Mouse (Mus musculus): ENCODE results near the gene Idh3b. TPM values are rescaled to one million over a fixed set of nuclear protein-coding genes. Genes with fewer than 3 reads are reported as not detected.

Idh3b gene
- polyA plus RNA-seq, 1 experiment from 2014 or later, result 101 TPM

DNA sequence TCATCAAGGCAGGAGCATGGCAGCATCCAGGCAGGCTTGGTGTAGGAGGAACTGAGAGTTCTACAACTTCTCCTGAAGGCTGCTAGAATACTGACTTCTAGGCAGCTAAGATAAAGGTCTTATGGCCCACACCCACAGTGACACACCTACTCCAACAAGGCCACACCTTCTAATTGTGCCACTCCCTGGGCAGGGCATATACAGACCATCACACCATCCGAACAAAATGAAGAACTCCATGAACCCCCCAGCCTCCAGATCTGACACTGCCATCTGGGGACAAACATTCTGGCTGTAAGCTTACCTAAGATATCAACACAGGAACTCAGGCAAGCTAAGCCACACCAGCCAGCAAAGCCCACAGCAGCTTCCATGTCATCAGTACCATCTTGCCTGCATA lies 18.8 kb downstream of the Idh3b start:
- H3K9ac ChIP-seq, result 0 out of 2 replicates have a peak overlapping the region, but pooled peaks have one; percentile 8
- ATAC-seq (ENCODE audit: insufficient read depth), result peak; percentile 80
- peak overlapping the region; percentile 50 for H3K4me3 ChIP-seq (replicated peaks)
- 33% methylated on average over 1 of the region's 1 CpGs for WGBS (ENCODE audit: insufficient replicate concordance)
- peak overlapping the region; percentile 69 for H3K27ac ChIP-seq (replicated peaks)
- no peaks in the 10 kb centered on the region for H3K27me3 ChIP-seq
- H3K4me2 ChIP-seq, result peak overlapping the region; percentile 59
- H3K4me1 ChIP-seq (replicated peaks), result peaks cover 76% of the 10 kb centered on the region
- H3K36me3 ChIP-seq (replicated peaks), result no peaks in the 10 kb centered on the region
- no peaks in the 10 kb centered on the region for H3K9me3 ChIP-seq (replicated peaks)

GRCm38 (mm10) chr2:130262398-130262797 lies 21.9 kb downstream of the Idh3b start:
- WGBS (ENCODE audit: insufficient replicate concordance), result 7% methylated on average over 2 of the region's 2 CpGs
- H3K4me1 ChIP-seq (replicated peaks), result peaks cover 70% of the 10 kb centered on the region

DNA sequence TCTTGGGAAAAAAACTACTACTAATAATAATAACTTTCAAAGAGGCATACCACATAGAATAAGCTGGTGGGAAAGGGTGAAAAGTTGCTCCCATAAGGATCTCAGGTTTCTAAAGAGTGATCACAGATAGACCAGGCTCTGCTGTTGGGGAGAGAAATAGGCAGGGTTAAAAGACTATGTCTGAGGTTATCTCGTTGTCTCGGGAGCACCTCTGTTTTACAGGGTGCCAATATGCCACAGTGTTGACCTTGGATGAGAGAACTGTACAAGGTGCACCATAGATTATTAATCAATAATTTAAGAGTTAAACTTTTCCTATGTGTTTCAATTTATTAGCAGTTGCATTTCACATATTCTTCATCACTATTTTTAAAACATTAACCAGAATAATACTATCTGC lies 22.4 kb downstream of the Idh3b start:
- H3K4me3 ChIP-seq (replicated peaks), result 0 out of 2 replicates have a peak overlapping the region, but pooled peaks have one; percentile 2
- 20% methylated on average over 2 of the region's 2 CpGs for WGBS (ENCODE audit: insufficient replicate concordance)
- ATAC-seq (ENCODE audit: insufficient read depth), result peak; percentile 62
- H3K9ac ChIP-seq, result no peak overlapping the region
- peaks cover 66% of the 10 kb centered on the region for H3K4me1 ChIP-seq (replicated peaks)
- no peaks in the 10 kb centered on the region for H3K27me3 ChIP-seq
- H3K9me3 ChIP-seq (replicated peaks), result no peaks in the 10 kb centered on the region
- 0 out of 2 replicates have a peak, but pooled peaks cover 4% of the 10 kb centered on the region for H3K36me3 ChIP-seq (replicated peaks)
- peak overlapping the region; percentile 53 for H3K27ac ChIP-seq (replicated peaks)
- H3K4me2 ChIP-seq, result peak overlapping the region; percentile 59

More at GRCm38 (mm10) chr2:130262398-130262797, 21.9 kb downstream of the Idh3b start:
- ATAC-seq (ENCODE audit: insufficient read depth), result peak; percentile 90
- Histone ChIP-seq H3K9me3 (replicated peaks) (no peaks in the 10 kb centered on the region), H3K27ac (replicated peaks) (peak overlapping the region; percentile 53), H3K27me3 (no peaks in the 10 kb centered on the region), H3K4me2 (peak overlapping the region; percentile 59), H3K4me3 (replicated peaks) (no peak overlapping the region), H3K9ac (no peak overlapping the region), H3K36me3 (replicated peaks) (0 out of 2 replicates have a peak, but pooled peaks cover 4% of the 10 kb centered on the region)

GRCm38 (mm10) chr2:130260822-130261221 lies 23.5 kb downstream of the Idh3b start:
- 0 out of 2 replicates have a peak, but pooled peaks cover 4% of the 10 kb centered on the region for H3K36me3 ChIP-seq (replicated peaks)
- no peaks in the 10 kb centered on the region for H3K27me3 ChIP-seq
- H3K4me1 ChIP-seq (replicated peaks), result peaks cover 61% of the 10 kb centered on the region
- H3K4me2 ChIP-seq, result peak overlapping the region; percentile 59; the same call in 1 of the 2 replicates
- H3K4me3 ChIP-seq (replicated peaks), result no peak overlapping the region
- H3K27ac ChIP-seq (replicated peaks), result no peak overlapping the region
- WGBS (ENCODE audit: insufficient replicate concordance), result 59% methylated on average over 4 of the region's 4 CpGs
- no peak for ATAC-seq (ENCODE audit: insufficient read depth)
- no peak overlapping the region for H3K9ac ChIP-seq
- H3K9me3 ChIP-seq (replicated peaks), result no peaks in the 10 kb centered on the region

GRCm38 (mm10) chr2:130256762-130257161 lies 27.6 kb downstream of the Idh3b start:
- WGBS (ENCODE audit: insufficient replicate concordance), result 50% methylated on average over 4 of the region's 4 CpGs
- H3K36me3 ChIP-seq (replicated peaks), result 0 out of 2 replicates have a peak, but pooled peaks cover 4% of the 10 kb centered on the region

DNA sequence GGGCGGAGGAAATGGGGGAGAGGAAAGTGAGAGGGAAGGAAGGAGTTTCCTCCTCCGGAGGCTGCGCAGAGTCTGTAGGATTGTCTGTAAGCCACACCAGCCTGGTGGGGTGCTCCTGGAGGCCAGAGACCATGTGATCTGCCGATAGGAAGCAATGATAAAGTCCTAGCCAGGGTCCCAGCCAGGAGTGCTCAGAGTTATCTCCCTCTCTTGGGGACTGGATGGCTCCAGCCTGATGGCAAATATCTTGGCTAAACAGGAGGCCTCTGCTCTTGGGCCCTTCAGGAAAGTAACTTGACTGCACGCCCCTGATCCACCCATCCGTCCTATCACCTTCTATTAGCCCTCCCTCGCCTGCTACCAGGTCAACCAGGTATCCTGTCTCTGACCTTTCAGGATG lies 36.1 kb downstream of the Idh3b start:
- peaks cover 13% of the 10 kb centered on the region for H3K4me1 ChIP-seq (replicated peaks)
- no peaks in the 10 kb centered on the region for H3K36me3 ChIP-seq (replicated peaks)
- no peak overlapping the region for H3K4me3 ChIP-seq (replicated peaks)
- H3K9ac ChIP-seq, result no peak overlapping the region
- H3K27me3 ChIP-seq, result no peaks in the 10 kb centered on the region; the same call in 1 of the 2 replicates
- peak overlapping the region; percentile 0; the same call in 1 of the 2 replicates for H3K4me2 ChIP-seq
- H3K9me3 ChIP-seq (replicated peaks), result no peaks in the 10 kb centered on the region
- H3K27ac ChIP-seq (replicated peaks), result no peak overlapping the region; the same call in 1 of the 2 replicates
- 29% methylated on average over 7 of the region's 7 CpGs for WGBS (ENCODE audit: insufficient replicate concordance)
- peak; percentile 85 for ATAC-seq (ENCODE audit: insufficient read depth)

More at GRCm38 (mm10) chr2:130256762-130257161, 27.6 kb downstream of the Idh3b start:
- Histone ChIP-seq H3K27me3 (no peaks in the 10 kb centered on the region), H3K4me1 (replicated peaks) (peaks cover 20% of the 10 kb centered on the region), H3K4me3 (replicated peaks) (no peak overlapping the region), H3K9ac (no peak overlapping the region), H3K9me3 (replicated peaks) (no peaks in the 10 kb centered on the region), H3K4me2 (no peak overlapping the region), H3K27ac (replicated peaks) (no peak overlapping the region)
- ATAC-seq (ENCODE audit: insufficient read depth), result no peak

DNA sequence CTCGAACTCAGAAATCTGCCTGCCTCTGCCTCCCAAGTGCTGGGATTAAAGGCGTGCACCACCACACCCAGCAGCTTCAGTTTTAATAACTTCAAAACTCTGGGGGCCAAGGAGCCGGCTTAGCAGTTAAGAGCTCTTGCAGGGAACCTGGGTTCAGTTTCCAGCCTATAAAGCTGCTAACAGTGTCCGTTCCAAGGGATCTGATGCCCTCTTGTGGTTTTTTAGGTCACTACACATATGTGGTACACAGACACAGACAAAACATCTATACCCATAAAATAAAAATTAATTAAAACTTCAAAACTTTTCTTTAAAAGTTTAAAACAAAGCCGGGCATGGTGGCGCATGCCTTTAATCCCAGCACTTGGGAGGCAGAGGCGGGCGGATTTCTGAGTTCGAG lies 37.4 kb downstream of the Idh3b start:
- Histone ChIP-seq H3K4me1 (replicated peaks) (peaks cover 13% of the 10 kb centered on the region), H3K4me2 (no peak overlapping the region), H3K36me3 (replicated peaks) (no peaks in the 10 kb centered on the region), H3K4me3 (replicated peaks) (no peak overlapping the region), H3K9ac (no peak overlapping the region), H3K27me3 (no peaks in the 10 kb centered on the region; the same call in 1 of the 2 replicates), H3K9me3 (replicated peaks) (no peaks in the 10 kb centered on the region), H3K27ac (replicated peaks) (no peak overlapping the region)
- 47% methylated on average over 9 of the region's 9 CpGs for WGBS (ENCODE audit: insufficient replicate concordance)
- ATAC-seq (ENCODE audit: insufficient read depth), result no peak

Other genes starting within 250 kb of the Idh3b start
- not detected in 2 replicates for gene Tgm6, start 172.1 kb downstream of the Idh3b start, polyA plus RNA-seq (2015; fragmentation: Nextera tagmentation; extraction: Ambion mirVana)
- gene Snrpb, start 105.1 kb downstream of the Idh3b start, polyA plus RNA-seq (2015; fragmentation: Nextera tagmentation; extraction: Ambion mirVana), result 280 and 286 TPM in 2 replicates
- 0.07 and 0.08 TPM in 2 replicates for gene Tmc2, start 89.4 kb downstream of the Idh3b start, polyA plus RNA-seq (2015; fragmentation: Nextera tagmentation; extraction: Ambion mirVana)
- gene Nop56, start 10.1 kb downstream of the Idh3b start, polyA plus RNA-seq (2015; fragmentation: Nextera tagmentation; extraction: Ambion mirVana), result 140 and 149 TPM in 2 replicates
- gene Ebf4, start 10.6 kb upstream of the Idh3b start, polyA plus RNA-seq (2015; fragmentation: Nextera tagmentation; extraction: Ambion mirVana), result 0.12 and 0.16 TPM in 2 replicates
- gene Cpxm1, start 113.0 kb upstream of the Idh3b start, polyA plus RNA-seq (2015; fragmentation: Nextera tagmentation; extraction: Ambion mirVana), result 2.9 and 3.1 TPM in 2 replicates
- not detected in 2 replicates for gene Gm28372, start 120.7 kb upstream of the Idh3b start, polyA plus RNA-seq (2015; fragmentation: Nextera tagmentation; extraction: Ambion mirVana)
- gene 1700020A23Rik, start 120.7 kb upstream of the Idh3b start, polyA plus RNA-seq (2015; fragmentation: Nextera tagmentation; extraction: Ambion mirVana), result not detected in 2 replicates
- not detected in 2 replicates for gene Tmem239, start 121.9 kb upstream of the Idh3b start, polyA plus RNA-seq (2015; fragmentation: Nextera tagmentation; extraction: Ambion mirVana)
- gene Vps16, start 139.8 kb upstream of the Idh3b start, polyA plus RNA-seq (2015; fragmentation: Nextera tagmentation; extraction: Ambion mirVana), result 35.0 and 43.4 TPM in 2 replicates
- 3.8 TPM in 2 replicates for gene Pced1a, start 140.2 kb upstream of the Idh3b start, polyA plus RNA-seq (2015; fragmentation: Nextera tagmentation; extraction: Ambion mirVana)
- 30.0 and 30.7 TPM in 2 replicates for gene Ptpra, start 165.7 kb upstream of the Idh3b start, polyA plus RNA-seq (2015; fragmentation: Nextera tagmentation; extraction: Ambion mirVana)

Data from liver, embryonic 15.5 days (tissue).